Mouse (Mus musculus): Measurements from ENCODE around the gene App. TPM values are rescaled to one million over a fixed set of nuclear protein-coding genes. Genes with fewer than 3 reads are reported as not detected.

App gene
- total RNA-seq, 2 experiments from 2014 or later = 290 to 292 TPM

GRCm38 (mm10) chr16:85150902-85151301 lies 22.7 kb downstream of the App start:
- DNase-seq = no peak

DNA sequence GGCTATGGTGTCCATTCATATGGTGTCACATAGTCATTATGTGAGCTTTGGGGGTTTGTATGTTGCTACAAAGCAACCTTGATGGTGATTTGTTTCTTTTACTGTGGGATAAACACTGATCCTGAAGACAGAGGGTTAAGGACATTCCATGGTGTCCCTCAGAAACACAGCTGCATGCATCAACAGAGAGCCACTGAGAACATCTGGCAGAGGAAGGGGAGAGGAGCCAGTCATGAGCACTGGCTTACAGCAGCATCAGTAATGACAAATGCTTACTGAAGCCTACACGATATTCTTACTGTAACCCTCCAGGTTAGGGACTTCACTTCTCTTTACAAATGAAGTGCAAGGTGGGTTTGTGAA lies 24.1 kb downstream of the App start:
- no peak for DNase-seq

GRCm38 (mm10) chr16:85148615-85149508 lies 24.7 kb downstream of the App start:
- peak; percentile 59 for DNase-seq

- DNase-seq = no peak
Observed at GRCm38 (mm10) chr16:85147440-85147839, 26.1 kb downstream of the App start.

DNA sequence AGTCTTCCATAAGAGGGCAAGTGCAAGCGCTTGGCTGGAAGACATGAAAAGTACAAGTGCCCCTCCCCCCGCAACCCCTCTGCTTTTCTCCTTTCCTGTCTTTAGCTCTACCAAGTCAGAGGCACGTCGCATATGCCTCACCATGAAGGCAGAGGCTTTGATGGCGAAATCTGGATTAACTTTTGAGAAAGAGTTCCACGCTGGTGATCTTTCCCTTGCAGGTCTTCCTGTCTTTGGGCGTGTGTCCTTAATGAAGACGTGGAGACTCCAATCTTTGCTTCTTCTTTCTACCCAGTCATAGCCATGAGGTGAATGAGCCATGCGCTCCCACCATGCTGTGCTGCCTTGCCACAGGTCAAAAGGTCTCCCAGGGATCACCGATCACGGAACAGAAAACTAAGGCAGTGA lies 27.8 kb downstream of the App start:
- DNase-seq = no peak

DNA sequence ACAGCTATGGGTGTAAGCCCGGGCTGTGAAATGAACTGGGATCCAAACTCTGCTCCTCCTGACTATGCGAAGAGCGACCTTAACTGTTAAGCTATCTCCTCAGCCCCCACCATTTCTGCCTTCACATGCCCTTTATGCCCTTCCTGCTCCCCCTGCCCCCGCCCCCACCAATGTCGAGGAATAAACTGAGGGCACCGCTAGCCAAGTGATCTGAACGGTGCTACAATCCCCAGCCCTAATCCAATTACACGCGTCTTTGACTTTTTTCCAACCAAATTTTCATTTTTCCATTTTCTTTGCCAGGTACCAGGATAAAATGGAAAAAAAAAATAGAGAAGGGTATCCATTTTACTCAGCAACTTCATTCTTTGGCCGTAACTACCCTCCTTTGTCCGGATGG lies 28.2 kb downstream of the App start:
- no peak for DNase-seq

DNA sequence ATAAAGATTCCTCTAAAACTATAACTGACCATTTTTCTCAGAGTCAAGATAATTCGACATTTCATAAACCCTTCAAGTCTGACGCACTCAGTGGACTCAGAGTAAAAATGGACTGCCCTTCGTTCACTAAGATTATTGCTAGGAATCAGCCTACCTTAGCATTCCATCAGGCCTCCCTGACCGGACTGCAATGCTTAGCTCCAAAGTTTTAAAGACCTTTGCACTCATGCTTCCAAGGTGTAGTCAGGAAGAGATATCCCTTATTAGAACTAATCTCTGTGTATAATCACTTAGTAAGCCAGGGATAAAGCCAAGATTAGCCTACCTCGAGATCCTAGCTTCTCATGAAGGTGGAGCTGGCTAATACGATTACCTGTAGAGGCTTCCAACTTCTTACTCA lies 29.2 kb downstream of the App start:
- no peak for DNase-seq

- no peak for DNase-seq
Observed at GRCm38 (mm10) chr16:85143863-85144262, 29.7 kb downstream of the App start.

- no peak for DNase-seq
Observed at GRCm38 (mm10) chr16:85143188-85143587, 30.4 kb downstream of the App start.

DNA sequence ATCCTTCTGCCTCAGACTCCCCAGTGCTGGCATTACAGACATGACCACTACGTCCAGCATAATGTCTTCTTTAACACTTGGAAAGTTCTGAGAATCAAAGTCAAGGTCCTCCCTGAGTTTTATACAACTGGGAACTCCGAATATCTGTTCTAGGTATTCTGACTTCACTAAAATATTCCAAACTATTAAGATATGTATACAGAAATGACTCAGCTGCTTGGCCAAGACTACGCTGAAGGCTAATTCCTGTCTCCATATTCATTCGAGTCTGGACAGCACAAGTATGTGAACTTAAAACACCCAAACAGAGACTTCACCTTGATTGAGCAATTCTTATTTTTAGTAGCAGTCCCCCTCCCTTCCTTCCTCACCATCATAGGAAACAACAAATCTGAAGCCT lies 32.2 kb downstream of the App start:
- no peak for DNase-seq

DNA sequence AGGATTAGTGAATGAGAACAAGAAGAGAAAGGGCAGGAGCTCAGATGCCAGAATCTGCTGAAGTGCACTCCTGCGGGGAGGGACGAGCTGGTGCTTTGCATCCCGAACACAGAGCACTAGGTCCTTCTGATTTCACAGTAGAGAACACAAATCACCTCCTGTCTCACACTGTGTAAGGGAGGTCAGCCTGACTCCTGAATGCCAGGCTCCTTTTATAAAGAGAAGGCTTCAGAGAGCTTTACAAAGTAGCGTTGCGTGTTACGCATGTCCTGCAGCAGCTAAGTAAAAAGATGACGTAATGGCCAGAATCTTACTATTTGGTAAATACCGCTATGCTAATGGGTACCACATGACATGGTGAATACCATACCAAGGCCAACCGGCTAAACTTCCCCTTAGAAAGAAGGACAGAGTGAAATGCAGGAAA lies 34.4 kb downstream of the App start:
- no peak for DNase-seq

GRCm38 (mm10) chr16:85137348-85137747 lies 36.2 kb downstream of the App start:
- DNase-seq = peak; percentile 70

DNA sequence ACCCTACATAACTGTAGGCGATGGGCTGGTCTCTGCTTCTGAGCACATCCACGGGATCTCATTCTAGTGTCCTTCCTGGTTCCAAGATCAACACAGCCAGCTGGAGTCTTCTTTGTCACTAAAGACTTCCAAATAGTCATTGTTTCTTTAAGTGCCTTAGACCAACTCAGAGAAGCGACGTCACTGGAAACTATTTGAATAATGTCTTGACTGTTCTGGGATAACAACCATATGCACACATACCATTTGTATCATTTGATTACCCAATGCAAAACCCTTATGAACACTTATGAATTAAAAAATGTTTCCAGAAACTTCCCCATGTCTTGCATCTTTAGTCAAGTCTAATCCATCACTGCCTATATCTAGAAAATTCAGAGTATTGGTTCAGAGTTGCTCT lies 37.5 kb downstream of the App start:
- no peak for DNase-seq

- peak; percentile 66 for DNase-seq
Observed at GRCm38 (mm10) chr16:85133468-85133881, 40.1 kb downstream of the App start.

- DNase-seq = no peak
Observed at GRCm38 (mm10) chr16:85133057-85133456, 40.5 kb downstream of the App start.

DNA sequence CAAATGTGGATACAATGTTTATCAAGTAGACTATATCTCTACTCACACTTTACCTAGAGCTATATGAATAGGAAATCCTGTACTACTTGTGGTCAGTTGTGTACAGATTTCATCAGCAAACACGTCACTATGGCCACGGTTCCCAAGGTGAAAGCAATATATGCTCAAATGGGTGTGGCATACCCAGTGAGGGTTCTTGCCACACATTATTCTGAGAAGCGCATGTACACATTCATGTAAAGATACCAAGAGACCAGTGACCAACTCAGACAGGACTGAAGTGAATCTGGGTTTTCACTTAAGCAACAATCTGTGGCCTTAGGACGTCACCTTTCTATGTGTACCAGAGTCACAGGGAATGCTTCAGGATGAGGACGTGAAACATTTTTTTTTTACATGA lies 41.4 kb downstream of the App start:
- no peak for DNase-seq

GRCm38 (mm10) chr16:85130861-85131556 lies 42.6 kb downstream of the App start:
- DNase-seq = no peak

- DNase-seq = no peak
Observed at GRCm38 (mm10) chr16:85128693-85129657, 44.6 kb downstream of the App start.

DNA sequence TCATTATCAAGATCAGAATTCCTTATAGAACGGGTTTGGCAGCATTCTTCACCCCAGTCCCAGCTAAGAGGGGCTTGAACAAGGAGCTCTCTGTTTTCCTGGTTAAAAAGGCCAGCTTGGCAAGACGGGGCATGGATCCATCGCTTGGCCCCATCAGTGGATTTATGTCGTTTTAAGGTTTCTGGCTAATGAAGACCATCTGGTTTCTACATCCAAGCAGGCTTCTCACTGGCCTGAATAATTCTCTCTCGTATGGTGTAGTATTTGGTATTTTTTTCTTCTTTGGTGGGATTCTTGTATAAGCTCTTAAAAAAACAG lies 45.3 kb downstream of the App start:
- DNase-seq = no peak

DNA sequence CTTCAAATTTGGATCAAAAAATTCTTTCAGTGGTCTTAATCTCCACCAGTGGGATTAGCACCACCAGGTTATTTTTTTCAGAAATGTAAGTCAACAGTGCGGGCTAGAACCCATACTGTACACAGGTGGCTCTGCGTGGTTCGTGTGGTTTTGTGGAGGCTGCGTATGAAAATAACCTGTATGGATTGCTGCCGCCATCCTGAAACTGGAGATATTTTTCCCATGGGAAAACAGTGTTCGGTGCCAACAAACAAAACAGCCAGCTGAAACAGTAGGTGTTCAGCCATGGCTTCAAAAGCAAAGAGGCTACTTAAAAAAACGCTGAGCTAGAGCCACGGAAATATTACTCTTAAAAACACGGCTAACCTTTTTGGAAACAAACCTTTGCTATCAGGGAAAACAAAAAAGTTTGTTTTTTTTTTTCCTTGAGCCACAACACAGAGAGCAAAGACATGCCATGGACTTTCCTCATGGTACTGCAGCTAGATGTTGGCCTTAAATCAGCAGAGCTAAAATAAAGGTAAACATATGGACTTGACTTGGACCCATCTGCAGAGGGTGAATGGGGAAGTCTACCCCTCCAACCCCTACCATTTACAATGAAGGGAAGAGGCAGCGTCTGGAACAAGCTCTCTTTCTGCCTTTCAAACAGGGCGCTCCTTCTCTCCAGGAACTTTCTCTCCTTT lies 45.8 kb downstream of the App start:
- DNase-seq = no peak

- DNase-seq = no peak
Observed at GRCm38 (mm10) chr16:85124649-85125048, 48.9 kb downstream of the App start.

GRCm38 (mm10) chr16:85121983-85122382 lies 51.6 kb downstream of the App start:
- DNase-seq = no peak

All from adrenal gland, postnatal 10 days (tissue).